Mouse (Mus musculus) G1E (cell line): Measurements from ENCODE around the gene Rpl35. TPM values are rescaled to one million over a fixed set of nuclear protein-coding genes. Genes with fewer than 3 reads are reported as not detected.
"Not testable (repeated sequence)": the region's sequence is repeated elsewhere in the genome, so short reads cannot be mapped to it uniquely, and the experiment has no call there.

Experiments
- ATAC-seq: 2 replicates; pipeline ENCODE4 v1.8.0; 2016; ENCODE audit warnings: mild to moderate bottlenecking; ENCODE audit not compliant: insufficient number of reproducible peaks, poor library complexity, low FRiP score, severe bottlenecking; ENCODE audit errors: extremely low read depth
- DNase-seq: peaks from one replicate; pipeline ENCODE4 v3.0.0; 2012; ENCODE audit warnings: low spot score
- H3K27me3 ChIP-seq: 2 replicates; pipeline ENCODE4 v1.6.1; 2012; ENCODE audit warnings: mild to moderate bottlenecking, low read length, inconsistent platforms; ENCODE audit not compliant: insufficient read depth
- H3K36me3 ChIP-seq: replicated peaks from 2 replicates; pipeline ENCODE3; 2012; ENCODE audit warnings: mild to moderate bottlenecking, inconsistent platforms
- H3K4me1 ChIP-seq: 2 replicates; pipeline ENCODE4 v1.6.1; 2012; ENCODE audit warnings: low read depth, low read length, inconsistent platforms, mixed read lengths; ENCODE audit not compliant: insufficient read depth
- H3K4me3 ChIP-seq: 2 replicates; pipeline ENCODE4 v1.5.1; 2012; ENCODE audit warnings: low read depth, mild to moderate bottlenecking, inconsistent platforms, low read length, moderate library complexity, mixed read lengths
- H3K9me3 ChIP-seq: replicated peaks from 2 replicates; pipeline ENCODE4 v1.6.1; 2012; ENCODE audit warnings: inconsistent platforms
- CTCF ChIP-seq: IDR thresholded peaks from 2 replicates; pipeline ENCODE4 v1.5.1; 2012; ENCODE audit warnings: low read depth, low read length, inconsistent platforms, mixed read lengths
- GATA1 ChIP-seq: IDR thresholded peaks from 2 replicates; pipeline ENCODE4 v1.6.1; 2012; ENCODE audit warnings: borderline replicate concordance, low read length, inconsistent platforms, mixed read lengths
- GATA2 ChIP-seq: IDR thresholded peaks from 2 replicates; pipeline ENCODE4 v1.6.1; 2012; ENCODE audit warnings: low read depth, low read length, inconsistent platforms, borderline replicate concordance
- POLR2AphosphoS5 ChIP-seq: IDR thresholded peaks from 2 replicates; pipeline ENCODE4 v1.6.1; 2012; ENCODE audit warnings: low read depth, low read length, inconsistent platforms; ENCODE audit not compliant: insufficient replicate concordance
- TAL1 ChIP-seq: conservative IDR thresholded peaks from 2 replicates; pipeline ENCODE4 v1.6.1; 2012; ENCODE audit warnings: low read depth, low read length, inconsistent platforms, mixed read lengths
- polyA plus RNA-seq: library from polyadenylated mRNA; stranded (reverse); fragments of >175 nt; gene quantifications from 2 replicates; pipeline ENCODE4 v1.2.3, GENCODE M21; 2012
- total RNA-seq, 2 experiments: library from RNA; stranded (forward) in 1 of 2; stranded (reverse) in 1 of 2; fragments of 200-1000 nt in 1 of 2; fragments of >200 nt in 1 of 2; fragmentation: Nextera tagmentation in 1 of 2; gene quantifications; 2 replicates each; pipeline ENCODE4 v1.2.3; 2014 to 2017

Gene Rpl35
- total and polyA plus RNA-seq, 3 experiments = 315 to 1,941 (median 628) TPM

DNA sequence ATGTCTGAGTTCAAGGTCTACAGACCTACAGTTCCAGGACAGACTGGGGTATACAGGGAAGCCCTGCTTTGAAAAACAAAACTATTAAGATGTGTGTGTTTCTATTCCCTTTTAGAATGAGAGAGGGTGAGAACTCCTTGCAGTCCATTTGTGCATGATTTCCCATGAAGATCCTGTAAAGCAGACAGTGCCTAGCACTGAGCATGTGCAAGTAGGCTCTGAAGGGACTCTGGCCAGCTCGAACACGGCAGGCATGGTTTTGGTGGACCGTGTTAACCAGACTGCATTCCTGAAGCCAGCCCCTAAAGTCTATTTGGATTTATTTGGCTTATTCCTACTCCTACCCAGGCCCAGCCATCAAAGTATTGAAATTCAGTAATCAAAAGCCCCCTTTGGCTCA, 6.5 kb upstream of the Rpl35 start:
- ATAC-seq (no peak), DNase-seq (no peak)
- peaks cover 75% of the 10 kb centered on the region for H3K36me3 ChIP-seq
- TF ChIP-seq POLR2AphosphoS5 = no peak
- TF ChIP-seq GATA1 = no peak
- H3K4me1 ChIP-seq = peaks cover 35% of the 10 kb centered on the region
- H3K4me3 ChIP-seq = no peak overlapping the region
- H3K9me3 ChIP-seq = no peaks in the 10 kb centered on the region
- H3K27me3 ChIP-seq = no peaks in the 10 kb centered on the region

DNA sequence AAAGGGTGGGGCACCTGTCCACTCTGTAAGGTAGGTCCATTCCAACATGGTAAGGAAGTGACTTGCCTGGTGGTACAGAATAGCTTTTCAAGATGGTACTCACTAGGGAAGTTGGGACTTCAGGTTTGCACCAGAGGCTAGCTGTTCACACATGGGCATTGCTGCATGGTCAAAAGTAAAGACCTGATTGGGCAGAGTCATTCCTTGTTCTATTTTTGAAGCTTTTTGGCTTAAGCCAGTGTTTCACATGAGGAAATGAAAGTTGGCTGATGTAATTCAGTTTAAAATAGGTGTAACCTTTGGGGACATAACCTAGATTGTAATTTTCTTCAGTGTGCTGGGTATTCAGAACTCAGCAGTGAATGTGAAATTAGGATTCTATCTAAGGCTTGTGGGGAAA, 5.8 kb upstream of the Rpl35 start:
- H3K36me3 ChIP-seq = peaks cover 69% of the 10 kb centered on the region
- no peaks in the 10 kb centered on the region for H3K9me3 ChIP-seq
- TF ChIP-seq TAL1 (no peak), POLR2AphosphoS5 (no peak), GATA2 (no peak), GATA1 (no peak), CTCF (no peak)
- ATAC-seq = no peak
- peaks cover 41% of the 10 kb centered on the region for H3K4me1 ChIP-seq
- H3K27me3 ChIP-seq = no peaks in the 10 kb centered on the region
- H3K4me3 ChIP-seq = no peak overlapping the region
- no peak for DNase-seq

DNA sequence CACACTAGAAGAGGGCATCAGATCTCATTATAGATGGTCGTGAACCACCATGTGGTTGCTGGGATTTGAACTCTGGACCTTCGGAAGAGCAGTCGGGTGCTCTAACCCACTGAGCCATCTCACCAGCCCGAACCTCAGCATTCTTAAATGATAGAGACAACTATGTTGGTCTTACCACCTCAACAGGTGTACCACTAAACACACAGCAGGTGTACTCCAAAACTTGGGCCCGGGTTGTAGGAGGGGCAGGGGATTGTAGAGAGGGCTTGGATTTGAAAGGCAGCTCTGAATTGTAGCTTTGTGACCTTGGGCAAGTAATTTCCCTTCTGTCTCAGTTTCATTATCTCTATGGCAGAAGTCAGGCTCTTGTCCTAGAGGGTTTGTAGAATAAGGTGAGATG, 4.7 kb upstream of the Rpl35 start:
- H3K4me3 ChIP-seq, H3K9me3 ChIP-seq, ATAC-seq, DNase-seq, H3K27me3 ChIP-seq: not testable (repeated sequence)
- Histone ChIP-seq H3K4me1 (peaks cover 46% of the 10 kb centered on the region), H3K36me3 (peaks cover 59% of the 10 kb centered on the region)

DNA sequence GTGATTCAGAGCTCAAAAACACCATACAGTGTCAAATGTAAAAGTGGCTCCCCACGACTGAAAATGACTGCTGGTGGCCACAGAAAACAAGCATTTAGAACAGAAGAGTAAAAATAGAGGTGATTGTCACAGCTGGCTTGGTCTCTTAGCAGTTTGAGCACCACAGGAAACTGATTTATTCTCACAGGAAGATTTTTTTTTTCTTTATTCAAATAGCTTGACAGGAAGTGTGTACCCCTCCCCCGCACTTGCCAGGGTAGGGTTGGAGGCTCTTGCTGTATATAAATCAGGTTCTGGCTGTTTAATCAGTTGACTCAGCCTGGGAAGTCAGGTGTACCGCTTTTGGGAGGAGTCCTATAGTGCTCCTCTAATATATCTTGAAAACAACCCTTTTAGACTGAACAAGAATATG, 3.5 kb upstream of the Rpl35 start:
- Histone ChIP-seq H3K27me3 (no peaks in the 10 kb centered on the region), H3K4me3 (peak overlapping the region; percentile 93), H3K36me3 (peaks cover 53% of the 10 kb centered on the region), H3K4me1 (peaks cover 46% of the 10 kb centered on the region), H3K9me3 (no peaks in the 10 kb centered on the region)
- no peak for DNase-seq
- no peak for ATAC-seq
- no peak for TF ChIP-seq POLR2AphosphoS5
- no peak for TF ChIP-seq GATA1
- no peak for TF ChIP-seq GATA2
- no peak for TF ChIP-seq TAL1
- TF ChIP-seq CTCF = no peak

DNA sequence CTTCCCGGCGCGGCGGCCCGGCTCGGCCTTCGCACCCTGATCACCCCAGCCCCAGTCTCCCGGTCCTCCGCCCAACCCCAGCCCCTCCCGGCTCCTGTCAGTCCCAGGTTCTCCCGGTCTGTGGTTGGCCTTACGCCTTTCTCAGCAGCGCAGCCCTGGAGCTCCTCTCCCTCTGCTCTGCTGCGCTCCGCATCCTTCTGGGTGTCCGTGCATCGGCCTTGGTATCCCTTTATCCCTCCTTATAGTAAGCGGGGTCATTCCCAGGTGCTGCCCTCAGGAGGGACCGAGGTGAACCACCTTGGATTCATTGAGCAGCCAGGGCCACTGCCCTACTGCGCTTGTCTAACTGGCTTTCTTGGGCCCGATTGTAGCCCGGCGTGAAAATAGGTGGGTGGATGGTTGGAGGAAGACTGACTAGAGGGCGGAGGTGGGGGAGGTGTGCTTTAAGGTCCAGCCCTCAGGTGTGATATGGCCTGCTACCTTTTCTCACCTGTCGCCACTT, 3.0 kb upstream of the Rpl35 start:
- DNase-seq = no peak
- H3K36me3 ChIP-seq = peaks cover 53% of the 10 kb centered on the region
- H3K4me3 ChIP-seq = peak overlapping the region; percentile 93
- no peaks in the 10 kb centered on the region for H3K27me3 ChIP-seq
- ATAC-seq = no peak
- TF ChIP-seq POLR2AphosphoS5 (no peak), GATA2 (no peak), TAL1 (no peak), CTCF (no peak), GATA1 (no peak)
- H3K4me1 ChIP-seq = peaks cover 51% of the 10 kb centered on the region
- H3K9me3 ChIP-seq = no peaks in the 10 kb centered on the region

DNA sequence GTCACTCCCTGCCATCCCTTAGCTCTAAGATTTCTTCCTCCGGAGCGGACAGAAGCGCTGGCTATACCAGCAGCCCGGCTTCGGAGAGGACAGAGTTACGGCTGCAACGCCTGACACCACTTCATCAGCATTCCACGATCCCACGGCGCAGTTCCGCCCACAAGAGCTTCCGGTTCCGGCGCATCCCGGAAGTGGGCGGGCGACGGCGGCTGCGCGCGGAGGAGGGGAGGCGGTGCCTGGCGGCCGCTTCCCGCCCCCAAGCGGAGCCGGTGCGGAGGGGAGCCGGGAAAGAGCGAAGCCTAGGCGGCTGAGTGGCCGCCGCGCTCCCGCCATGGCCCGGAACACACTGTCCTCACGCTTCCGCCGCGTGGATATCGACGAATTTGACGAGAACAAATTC, 2.4 kb upstream of the Rpl35 start:
- TF ChIP-seq GATA1 (no peak), GATA2 (no peak), POLR2AphosphoS5 (no peak), TAL1 (no peak), CTCF (no peak)
- Histone ChIP-seq H3K4me1 (peaks cover 53% of the 10 kb centered on the region), H3K9me3 (no peaks in the 10 kb centered on the region), H3K27me3 (no peaks in the 10 kb centered on the region), H3K36me3 (peaks cover 53% of the 10 kb centered on the region), H3K4me3 (peak overlapping the region; percentile 93)
- DNase-seq (peak; percentile 94), ATAC-seq (peak; percentile 62)

DNA sequence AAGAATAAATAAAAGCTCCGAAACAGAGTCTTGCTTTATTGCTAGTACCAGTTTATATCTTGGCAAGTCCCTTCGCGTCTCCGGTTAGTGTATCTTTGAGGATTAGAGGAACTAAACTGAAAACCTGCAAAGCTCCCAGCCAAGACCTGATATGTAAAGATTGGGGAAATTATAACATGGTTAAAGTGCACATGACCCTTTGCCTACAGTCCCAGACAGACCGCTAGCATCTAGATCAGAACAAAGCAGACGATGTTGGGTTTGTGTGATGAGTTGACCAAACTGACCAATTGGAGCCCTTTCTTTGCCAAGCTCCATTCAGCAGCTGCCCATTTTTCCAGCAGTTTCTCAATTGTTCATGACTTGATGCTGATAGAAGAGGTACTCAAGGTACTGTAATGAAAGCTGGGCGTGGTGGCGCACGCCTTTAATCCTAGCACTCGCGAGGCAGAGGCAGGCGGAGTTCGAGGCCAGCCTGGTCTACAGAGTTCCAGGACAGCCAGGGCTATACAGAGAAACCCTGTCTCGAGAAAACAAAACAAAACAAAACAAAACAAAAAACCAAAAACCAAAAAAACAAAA, 816 bp upstream of the Rpl35 start:
- DNase-seq (no peak), ATAC-seq (no peak)
- H3K4me1 ChIP-seq = peaks cover 63% of the 10 kb centered on the region
- TF ChIP-seq GATA2 (no peak), POLR2AphosphoS5 (no peak), GATA1 (no peak)
- no peaks in the 10 kb centered on the region for H3K9me3 ChIP-seq
- H3K27me3 ChIP-seq = no peaks in the 10 kb centered on the region
- peak overlapping the region; percentile 92 for H3K4me3 ChIP-seq
- peaks cover 53% of the 10 kb centered on the region for H3K36me3 ChIP-seq
